Mouse (Mus musculus): ENCODE measurements at regions not wholly inside any gene's neighbourhood (a gene's known extent, or its start where the extent isn't known, plus 50 kb on each side); places are given as distances from the start of the nearest gene placed in this dataset.
A peak's percentile ranks its signal among the peaks of the same experiment; 100 is the strongest.

DNA sequence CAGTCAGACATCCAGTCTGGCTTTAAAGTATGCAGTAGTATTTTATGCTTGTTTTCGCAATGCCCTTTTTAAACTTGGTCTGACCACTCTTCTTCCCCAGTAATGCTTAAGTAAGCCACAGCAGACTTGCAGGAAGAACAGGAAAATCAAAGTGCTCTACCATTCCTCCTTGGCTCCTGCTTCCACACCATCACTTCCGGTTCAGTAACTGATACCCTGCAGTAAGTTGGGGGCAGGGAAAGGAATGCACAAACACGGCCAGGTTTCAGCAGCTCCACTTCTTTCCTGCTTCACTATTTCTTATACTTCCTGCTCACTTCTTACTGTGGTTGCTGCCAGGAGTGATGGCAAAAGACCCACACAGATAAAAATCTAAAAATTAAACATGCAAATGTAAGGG, 269.2 kb downstream of the Fign start:
- WGBS: 56% methylated on average over 3 of the region's 3 CpGs
- H3K9me3 ChIP-seq (ENCODE audit: control insufficient read depth, low read length): no peaks in the 10 kb centered on the region
- H3K9ac ChIP-seq (ENCODE audit: low read depth, low read length): no peak overlapping the region
- peak; percentile 13 for DNase-seq (ENCODE audit: low spot score)
- no peak overlapping the region for H3K4me2 ChIP-seq (replicated peaks; ENCODE audit: low read depth, low read length)
- no peak overlapping the region for H3K4me3 ChIP-seq (ENCODE audit: low read depth, low read length)
- H3K27me3 ChIP-seq (ENCODE audit: control insufficient read depth, insufficient read depth, low read length): no peaks in the 10 kb centered on the region
- no peaks in the 10 kb centered on the region for H3K36me3 ChIP-seq (ENCODE audit: control insufficient read depth, insufficient read depth, low read length)
- H3K27ac ChIP-seq (ENCODE audit: low read depth, low read length): no peak overlapping the region
- no peaks in the 10 kb centered on the region for H3K4me1 ChIP-seq (replicated peaks; ENCODE audit: control insufficient read depth, insufficient read depth, low read length)
- ATAC-seq (ENCODE audit: low FRiP score): no peak

DNA sequence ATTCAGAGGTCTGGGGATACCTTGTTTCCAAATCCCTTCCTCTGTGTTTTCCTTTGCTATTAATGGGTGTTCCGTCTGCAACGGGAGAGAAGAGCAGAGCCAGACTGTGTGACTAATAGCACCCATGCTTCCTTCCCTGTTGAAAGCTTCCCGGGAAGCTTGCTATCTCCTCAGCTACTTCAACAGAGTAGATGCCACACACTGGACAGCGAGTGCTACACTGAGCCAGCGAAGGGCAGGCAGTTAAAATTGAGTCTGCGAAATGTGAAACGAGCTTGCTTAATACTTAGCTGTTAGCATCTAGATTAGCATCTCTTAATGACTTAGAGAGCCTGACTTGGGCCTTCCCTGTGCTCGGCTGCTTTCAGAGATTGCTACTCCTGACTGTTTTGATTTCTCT, 278.4 kb downstream of the Fign start:
- DNase-seq (ENCODE audit: low spot score): peak; percentile 4
- no peak overlapping the region for H3K4me2 ChIP-seq (replicated peaks; ENCODE audit: low read depth, low read length)
- WGBS: 39% methylated on average over 8 of the region's 8 CpGs
- H3K36me3 ChIP-seq (ENCODE audit: control insufficient read depth, insufficient read depth, low read length): no peaks in the 10 kb centered on the region
- no peak overlapping the region for H3K27ac ChIP-seq (ENCODE audit: low read depth, low read length)
- peak; percentile 60; the same call in 1 of the 2 replicates for ATAC-seq (ENCODE audit: low FRiP score)
- H3K4me3 ChIP-seq (ENCODE audit: low read depth, low read length): no peak overlapping the region
- H3K27me3 ChIP-seq (ENCODE audit: control insufficient read depth, insufficient read depth, low read length): no peaks in the 10 kb centered on the region
- no peaks in the 10 kb centered on the region for H3K4me1 ChIP-seq (replicated peaks; ENCODE audit: control insufficient read depth, insufficient read depth, low read length)
- H3K9me3 ChIP-seq (ENCODE audit: control insufficient read depth, low read length): no peaks in the 10 kb centered on the region
- no peak overlapping the region for H3K9ac ChIP-seq (ENCODE audit: low read depth, low read length)
